Mouse (Mus musculus): Measurements from ENCODE around the gene Kri1.
"Not testable (repeated sequence)": the region's sequence is repeated elsewhere in the genome, so short reads cannot be mapped to it uniquely, and the experiment has no call there.

Gene Kri1

GRCm38 (mm10) chr9:21243826-21244427, 43.8 kb downstream of the Kri1 start:
- peak; percentile 17; the same call in 1 of the 2 replicates for ATAC-seq (ENCODE audit: low TSS enrichment)

- ATAC-seq (ENCODE audit: low TSS enrichment), result peak; percentile 27; the same call in 1 of the 2 replicates
These were observed 46.4 kb downstream of the Kri1 start for GRCm38 (mm10) chr9:21241343-21241742.

DNA sequence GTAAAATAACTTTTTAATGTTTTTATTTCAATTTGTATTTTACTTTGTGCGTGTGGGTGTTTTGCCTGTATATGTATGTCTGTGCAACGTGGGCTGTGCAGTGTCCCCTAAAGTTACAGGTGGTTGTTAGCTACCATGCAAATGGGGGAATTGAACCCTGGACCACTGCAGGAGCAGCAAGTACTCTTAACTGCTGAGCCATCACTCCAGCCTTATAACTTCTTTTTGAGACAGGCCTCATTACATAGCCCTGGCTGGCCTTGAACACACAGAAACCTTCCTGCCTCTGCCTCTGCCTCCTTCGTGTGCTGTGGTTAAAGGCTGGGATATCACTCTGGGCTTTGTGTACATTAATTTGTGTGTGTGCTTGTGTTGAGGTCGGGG, 48.3 kb downstream of the Kri1 start:
- ATAC-seq (ENCODE audit: low TSS enrichment), result no peak

DNA sequence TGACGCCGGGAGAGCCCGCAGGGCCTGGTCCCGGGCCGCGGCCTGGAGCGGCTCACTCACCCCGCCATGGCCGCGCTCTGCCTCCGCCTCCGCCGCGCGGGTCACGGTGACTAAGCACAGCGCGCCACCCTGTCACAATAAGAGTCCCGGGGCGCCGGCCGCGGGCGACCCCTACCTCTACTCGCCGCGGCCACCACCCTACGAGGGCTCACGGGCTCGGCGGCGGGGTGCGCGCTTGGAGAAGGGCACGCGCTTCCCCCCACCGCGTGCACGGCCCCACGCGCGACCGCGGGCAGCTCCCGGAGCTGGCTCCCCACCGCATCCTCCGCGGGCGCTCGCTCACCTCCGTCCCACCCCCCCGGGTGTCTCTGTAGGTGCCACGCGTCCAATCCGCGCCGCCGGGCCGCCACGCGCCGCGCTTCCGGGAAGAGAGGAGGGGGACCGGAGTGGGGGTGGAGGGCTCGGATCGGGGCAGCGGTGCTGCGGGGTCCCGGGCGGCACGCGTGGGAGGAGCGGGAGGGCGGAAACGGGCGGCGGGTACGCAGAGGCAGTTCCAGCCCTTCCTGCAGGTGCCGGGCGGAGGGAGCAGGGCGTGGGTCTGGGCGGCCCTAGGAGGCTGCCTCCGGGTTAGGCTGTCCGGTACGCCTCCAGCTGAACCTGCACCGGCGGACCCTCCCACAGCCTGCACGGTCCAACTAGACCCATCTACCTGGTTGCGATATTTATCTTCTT, 48.9 kb downstream of the Kri1 start, which contains the start of gene Keap1:
Gene Keap1 (minus strand): TSS at position 629 of the 732 bp plus-strand sequence.
- ATAC-seq (ENCODE audit: low TSS enrichment), result peak; percentile 58

DNA sequence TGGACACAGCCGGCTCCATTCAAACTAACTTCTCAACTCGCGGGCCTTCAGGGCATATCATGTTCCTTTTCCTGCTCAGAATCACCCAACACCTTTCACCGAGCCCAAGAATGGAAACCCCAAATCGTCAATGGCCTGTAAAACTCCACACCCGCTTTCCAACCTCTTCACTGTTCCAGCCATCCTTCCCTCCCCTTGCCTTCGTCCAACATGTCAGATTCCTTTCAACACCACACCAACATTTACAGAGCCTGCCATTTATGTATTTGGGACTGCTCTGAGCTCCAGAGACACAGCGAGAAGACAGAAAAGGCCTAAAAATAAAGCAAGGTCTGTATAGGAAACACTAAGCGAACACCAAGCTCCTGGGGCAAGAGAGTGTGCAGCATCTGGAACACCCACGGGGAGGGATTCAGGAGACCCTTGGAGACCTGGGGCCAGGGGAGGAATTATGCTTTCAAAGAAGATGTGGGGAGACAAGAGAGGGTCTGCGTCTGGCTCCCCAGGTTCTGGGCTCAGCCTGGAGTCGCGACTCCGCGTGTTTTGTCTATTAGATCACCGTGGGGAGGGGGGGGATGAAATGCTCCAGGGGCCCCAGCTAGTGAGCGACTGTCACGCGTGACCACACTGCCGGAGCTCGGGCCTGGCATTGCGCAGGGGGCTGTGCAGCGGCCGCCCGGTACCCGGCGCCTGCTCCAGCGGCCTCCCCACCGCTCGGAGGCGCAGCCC, 49.6 kb downstream of the Kri1 start:
- ATAC-seq (ENCODE audit: low TSS enrichment), result peak; percentile 10; the same call in 1 of the 2 replicates

- ATAC-seq (ENCODE audit: low TSS enrichment), result peak; percentile 58; the same call in 1 of the 2 replicates
These were observed 50.3 kb downstream of the Kri1 start for GRCm38 (mm10) chr9:21237368-21238003.

DNA sequence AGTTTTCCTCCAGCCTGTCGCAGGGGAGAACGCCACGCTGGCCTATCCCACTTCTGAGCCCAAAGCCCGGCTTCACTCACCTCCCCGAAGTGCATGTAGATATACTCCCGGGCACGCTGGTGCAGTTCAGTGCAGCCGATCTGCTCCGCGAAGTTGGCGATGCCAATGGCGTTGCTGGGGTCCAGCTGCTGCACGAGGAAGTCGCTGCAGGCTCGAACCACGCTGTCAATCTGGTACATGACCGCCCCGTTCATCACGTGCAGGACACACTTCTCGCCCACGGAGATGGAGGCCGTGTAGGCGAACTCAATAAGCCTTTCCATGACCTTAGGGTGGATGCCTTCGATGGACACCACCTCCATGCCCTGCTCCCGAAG, 50.8 kb downstream of the Kri1 start:
- ATAC-seq (ENCODE audit: low TSS enrichment), result no peak

GRCm38 (mm10) chr9:21235341-21235740, 52.4 kb downstream of the Kri1 start:
- no peak for ATAC-seq (ENCODE audit: low TSS enrichment)

- no peak for ATAC-seq (ENCODE audit: low TSS enrichment)
These were observed 54.0 kb downstream of the Kri1 start for GRCm38 (mm10) chr9:21233805-21234204.

- ATAC-seq (ENCODE audit: low TSS enrichment), result no peak
These were observed 54.4 kb downstream of the Kri1 start for GRCm38 (mm10) chr9:21233366-21233765.

DNA sequence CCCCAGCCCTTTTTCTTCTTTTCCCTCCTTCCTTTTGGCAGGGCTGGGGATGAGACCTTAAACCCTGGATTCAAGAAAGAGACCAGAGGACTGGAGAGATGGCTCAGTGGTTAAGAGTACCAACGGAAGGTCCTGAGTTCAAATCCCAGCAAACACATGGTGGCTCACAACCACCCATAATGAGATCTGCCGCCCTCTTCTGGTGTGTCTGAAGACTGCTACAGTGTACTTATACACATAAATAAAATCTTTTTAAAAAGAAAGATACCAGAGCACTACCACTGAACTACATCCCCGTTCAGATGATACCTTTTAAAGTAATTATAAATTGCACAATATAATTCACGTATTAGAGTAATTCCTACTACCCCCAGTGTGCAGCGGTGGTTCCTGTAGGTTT, 54.9 kb downstream of the Kri1 start:
- ATAC-seq (ENCODE audit: low TSS enrichment), result no peak

GRCm38 (mm10) chr9:21231551-21231950, 56.2 kb downstream of the Kri1 start:
- ATAC-seq (ENCODE audit: low TSS enrichment), result no peak

DNA sequence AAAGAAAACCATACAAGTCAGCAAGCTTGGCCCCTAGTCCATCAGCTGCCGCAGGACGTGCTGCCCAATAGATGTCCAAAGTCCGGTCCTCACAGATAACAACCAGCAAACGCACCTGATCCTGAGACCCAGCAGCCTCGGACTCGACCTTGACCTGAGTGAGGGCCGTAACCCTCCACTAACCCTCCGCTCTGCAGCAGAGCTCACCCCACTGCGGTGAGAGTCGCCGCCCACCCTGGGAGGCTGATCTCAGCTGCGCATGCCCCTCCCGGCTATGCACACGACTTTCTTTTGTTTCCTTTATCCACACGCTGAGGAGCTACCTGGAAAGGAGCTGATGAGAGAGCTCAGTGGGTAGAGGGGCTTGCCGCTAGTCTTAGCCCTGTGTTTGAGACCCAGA, 60.4 kb downstream of the Kri1 start:
- no peak for ATAC-seq (ENCODE audit: low TSS enrichment)

- ATAC-seq (ENCODE audit: low TSS enrichment), result no peak
These were observed 62.4 kb downstream of the Kri1 start for GRCm38 (mm10) chr9:21225415-21225758.

GRCm38 (mm10) chr9:21224576-21225414, 63.0 kb downstream of the Kri1 start:
- peak; percentile 13; the same call in 1 of the 2 replicates for ATAC-seq (ENCODE audit: low TSS enrichment)

GRCm38 (mm10) chr9:21223906-21224305, 63.9 kb downstream of the Kri1 start:
- ATAC-seq (ENCODE audit: low TSS enrichment), result no peak

DNA sequence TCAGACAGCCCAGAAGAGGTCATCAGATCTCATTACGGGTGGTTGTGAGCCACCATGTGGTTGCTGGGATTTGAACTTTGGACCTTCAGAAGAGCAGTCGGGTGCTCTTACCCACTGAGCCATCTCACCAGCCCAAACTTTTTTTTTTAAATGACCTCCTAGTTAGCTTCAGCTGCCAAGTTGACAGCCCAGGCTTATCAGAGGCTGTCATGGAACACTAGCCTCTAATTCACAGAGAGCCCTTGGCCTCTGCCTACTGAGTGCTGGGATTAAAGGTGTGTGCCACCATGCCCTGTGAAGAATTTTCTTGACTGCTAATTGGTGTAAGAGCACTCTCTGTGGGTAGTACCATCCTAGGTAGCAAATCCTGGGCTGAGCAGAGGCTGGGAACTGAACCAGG, 64.3 kb downstream of the Kri1 start:
- ATAC-seq (ENCODE audit: low TSS enrichment), result not testable (repeated sequence)
